Mouse (Mus musculus) embryonic facial prominence, embryonic 12.5 days (tissue): ENCODE measurements around the gene Fndc9. TPM values are rescaled to one million over a fixed set of nuclear protein-coding genes. Genes with fewer than 3 reads are reported as not detected.

ENCODE experiments used
- ATAC-seq: fragments of 200-750 bp; cut with Nextera tagmentation; 2 replicates; pipeline ENCODE4 v1.8.0; 2017; ENCODE audit not compliant: insufficient number of reproducible peaks, insufficient read depth, low FRiP score, low TSS enrichment
- H3K27ac ChIP-seq: fragments of 300-500 bp; sonication (generic); 2 replicates; pipeline ENCODE4 v1.5.1; 2016; ENCODE audit warnings: mild to moderate bottlenecking
- H3K27me3 ChIP-seq: fragments of 300-500 bp; sonication (generic); 2 replicates; pipeline ENCODE4 v1.6.1; 2016; ENCODE audit warnings: mild to moderate bottlenecking, moderate library complexity
- H3K36me3 ChIP-seq: fragments of 300-500 bp; sonication (generic); 2 replicates; pipeline ENCODE4 v1.6.1; 2016; ENCODE audit warnings: mild to moderate bottlenecking
- H3K4me1 ChIP-seq: fragments of 300-500 bp; sonication (generic); 2 replicates; pipeline ENCODE4 v1.6.1; 2016
- H3K4me2 ChIP-seq: fragments of 300-500 bp; sonication (generic); replicated peaks from 2 replicates; pipeline ENCODE4 v1.6.1; 2016; ENCODE audit warnings: mild to moderate bottlenecking, moderate library complexity
- H3K4me3 ChIP-seq: fragments of 300-500 bp; sonication (generic); 2 replicates; pipeline ENCODE4 v1.5.1; 2016; ENCODE audit warnings: mild to moderate bottlenecking
- H3K9ac ChIP-seq: fragments of 300-500 bp; sonication (generic); 2 replicates; pipeline ENCODE4 v1.6.1; 2016; ENCODE audit warnings: mild to moderate bottlenecking, moderate library complexity
- H3K9me3 ChIP-seq: fragments of 300-500 bp; sonication (generic); 2 replicates; pipeline ENCODE4 v1.6.1; 2016; ENCODE audit warnings: mild to moderate bottlenecking, moderate library complexity
- WGBS: fragments of 180-500 bp; shearing (Covaris S2); methylation state at CpG from one replicate; pipeline ENCODE4 v1.1.7; 2016; 5-methylcytosine and 5-hydroxymethylcytosine counted together
- polyA plus RNA-seq: library from polyadenylated mRNA; unstranded; fragments of >200 nt; fragmentation: Nextera tagmentation; extraction: Ambion mirVana; gene quantifications from 2 replicates; pipeline ENCODE4 v1.2.1, GENCODE M21; 2016

Gene Fndc9
- polyA plus RNA-seq, 1 experiment from 2014 or later: 0.12 TPM

DNA sequence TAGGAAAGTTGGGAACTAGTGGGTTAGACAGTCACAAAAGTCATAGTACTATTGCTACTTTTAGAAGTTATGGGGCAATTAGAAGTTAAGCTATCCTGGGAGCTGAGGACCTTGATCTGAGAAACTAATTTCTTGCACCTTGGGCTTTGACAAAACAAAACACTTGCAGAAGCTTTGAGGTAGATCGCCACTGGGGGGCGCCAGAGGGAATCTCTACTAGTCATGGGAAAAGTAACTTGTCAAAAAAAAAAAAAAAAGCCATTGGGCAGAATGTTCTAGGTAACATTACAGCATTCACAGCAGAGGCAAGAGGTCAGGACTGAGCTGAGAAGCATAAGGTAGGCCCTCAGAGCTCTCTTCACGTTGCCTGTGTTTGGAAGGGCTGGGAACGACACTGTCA is 1.6 kb downstream of the Fndc9 start:
- WGBS: 42% methylated on average over 4 of the region's 4 CpGs
- no peak overlapping the region for H3K9ac ChIP-seq
- no peak overlapping the region for H3K4me3 ChIP-seq
- no peaks in the 10 kb centered on the region for H3K9me3 ChIP-seq
- no peak overlapping the region for H3K27ac ChIP-seq
- H3K4me1 ChIP-seq: no peaks in the 10 kb centered on the region
- no peak overlapping the region for H3K4me2 ChIP-seq
- H3K27me3 ChIP-seq: no peaks in the 10 kb centered on the region
- H3K36me3 ChIP-seq: no peaks in the 10 kb centered on the region; the same call in 1 of the 2 replicates
- ATAC-seq: no peak

DNA sequence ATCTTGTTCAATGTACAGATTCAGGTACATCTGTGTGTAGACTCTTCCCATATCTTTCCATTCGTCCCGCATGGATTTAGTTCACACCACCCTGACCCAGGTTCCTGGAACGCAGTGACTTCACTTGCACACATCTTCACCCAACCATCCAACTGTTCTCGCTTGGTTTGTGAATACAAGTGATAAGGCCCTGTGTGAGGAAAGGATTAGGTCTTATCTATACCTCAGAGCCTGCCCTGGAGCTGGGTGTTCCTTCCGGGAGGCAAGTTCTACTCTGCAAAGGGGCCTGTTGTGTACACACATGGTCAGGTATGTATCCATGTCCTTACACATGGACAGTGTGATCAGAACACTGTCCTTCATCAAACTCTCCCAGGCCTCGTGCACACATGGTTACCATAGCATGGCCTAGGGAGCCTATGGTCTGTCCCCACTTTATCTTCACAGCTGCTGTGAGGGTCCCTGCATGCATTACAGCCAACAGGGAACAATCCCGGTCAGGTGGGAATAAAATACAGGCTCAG is 5.9 kb downstream of the Fndc9 start:
- Histone ChIP-seq H3K27ac (no peak overlapping the region), H3K36me3 (no peaks in the 10 kb centered on the region; the same call in 1 of the 2 replicates), H3K9me3 (no peaks in the 10 kb centered on the region), H3K27me3 (no peaks in the 10 kb centered on the region), H3K4me3 (no peak overlapping the region), H3K4me2 (no peak overlapping the region), H3K9ac (no peak overlapping the region), H3K4me1 (no peaks in the 10 kb centered on the region)
- WGBS: 90% methylated on average over 7 of the region's 7 CpGs
- no peak for ATAC-seq

GRCm38 (mm10) chr11:46241985-46242384 is 6.7 kb downstream of the Fndc9 start:
- Histone ChIP-seq H3K27ac (no peak overlapping the region), H3K9me3 (no peaks in the 10 kb centered on the region), H3K4me3 (no peak overlapping the region), H3K36me3 (peaks cover 2% of the 10 kb centered on the region; the same call in 1 of the 2 replicates), H3K9ac (no peak overlapping the region), H3K27me3 (no peaks in the 10 kb centered on the region), H3K4me1 (no peaks in the 10 kb centered on the region), H3K4me2 (no peak overlapping the region)
- no peak for ATAC-seq
- 88% methylated on average over 8 of the region's 8 CpGs for WGBS

DNA sequence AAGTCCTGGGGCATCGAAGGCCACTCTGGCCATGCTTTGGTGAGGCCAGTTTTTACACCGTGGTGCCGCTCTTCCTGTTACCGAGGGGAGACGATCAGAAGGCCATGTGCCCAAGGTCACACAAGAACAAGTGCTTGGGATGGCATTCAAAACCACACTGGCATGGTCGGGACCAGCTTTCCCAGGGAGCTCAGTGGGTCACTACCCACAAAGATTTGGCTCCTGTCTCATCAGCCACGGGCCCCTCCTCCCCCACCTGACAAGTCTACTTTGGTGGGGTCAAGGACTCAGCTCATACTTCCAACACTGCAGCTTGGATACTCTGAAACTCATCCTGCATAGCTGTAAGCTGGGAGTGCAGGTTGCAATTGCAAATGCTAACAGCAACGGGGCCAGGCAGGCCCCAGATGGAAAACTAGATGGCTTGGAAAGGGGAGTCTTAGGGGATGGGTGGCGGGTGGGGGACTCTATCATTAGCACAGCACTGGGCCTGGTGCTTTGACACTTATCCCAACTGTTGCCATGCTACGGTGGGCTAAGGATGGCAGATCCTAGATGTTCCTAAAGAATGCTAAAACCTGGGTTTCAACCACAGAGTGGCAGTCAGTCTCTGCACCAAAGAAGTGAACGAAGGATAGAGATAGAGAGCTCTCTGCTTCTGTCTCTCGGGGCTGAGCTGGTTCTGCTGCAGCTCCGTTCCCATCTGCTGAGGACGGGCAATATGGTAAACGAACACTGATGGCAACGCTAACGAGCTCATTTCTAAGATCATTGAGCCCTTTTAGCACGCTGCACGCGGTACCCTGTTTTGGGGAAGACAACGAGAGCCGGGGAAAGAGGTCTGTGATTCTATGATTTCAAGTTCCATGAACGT is 9.6 kb downstream of the Fndc9 start:
- no peaks in the 10 kb centered on the region for H3K4me1 ChIP-seq
- no peak overlapping the region for H3K4me3 ChIP-seq
- no peak overlapping the region for H3K4me2 ChIP-seq
- no peaks in the 10 kb centered on the region for H3K9me3 ChIP-seq
- ATAC-seq: no peak
- H3K27ac ChIP-seq: no peak overlapping the region
- 88% methylated on average over 23 of the region's 23 CpGs for WGBS
- no peaks in the 10 kb centered on the region for H3K27me3 ChIP-seq
- no peak overlapping the region for H3K9ac ChIP-seq
- H3K36me3 ChIP-seq: peaks cover 7% of the 10 kb centered on the region; the same call in 1 of the 2 replicates

DNA sequence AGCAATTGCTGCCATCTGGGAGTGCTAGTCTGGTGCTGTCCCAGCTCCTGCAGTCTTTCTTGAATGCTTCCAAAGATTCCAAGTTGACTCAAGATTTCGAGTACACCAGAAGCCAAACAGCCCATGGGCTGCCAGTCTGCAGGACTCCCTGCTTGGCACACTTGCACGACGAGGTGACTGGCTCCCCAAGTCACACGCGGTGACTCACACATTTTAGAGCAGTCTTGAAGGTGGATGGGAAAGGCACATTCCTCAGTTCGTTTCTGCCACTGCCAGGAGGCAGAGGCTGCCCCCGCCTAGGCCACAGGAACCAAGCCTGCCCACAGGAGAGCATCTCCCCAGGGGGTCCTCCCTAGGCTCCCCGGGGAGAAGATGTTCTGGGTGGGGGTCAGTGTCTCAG is 10.6 kb downstream of the Fndc9 start:
- WGBS: 72% methylated on average over 8 of the region's 8 CpGs
- Histone ChIP-seq H3K9me3 (no peaks in the 10 kb centered on the region), H3K9ac (no peak overlapping the region), H3K36me3 (peaks cover 7% of the 10 kb centered on the region; the same call in 1 of the 2 replicates), H3K4me1 (no peaks in the 10 kb centered on the region), H3K4me3 (no peak overlapping the region), H3K4me2 (no peak overlapping the region), H3K27ac (no peak overlapping the region), H3K27me3 (no peaks in the 10 kb centered on the region)
- ATAC-seq: no peak

DNA sequence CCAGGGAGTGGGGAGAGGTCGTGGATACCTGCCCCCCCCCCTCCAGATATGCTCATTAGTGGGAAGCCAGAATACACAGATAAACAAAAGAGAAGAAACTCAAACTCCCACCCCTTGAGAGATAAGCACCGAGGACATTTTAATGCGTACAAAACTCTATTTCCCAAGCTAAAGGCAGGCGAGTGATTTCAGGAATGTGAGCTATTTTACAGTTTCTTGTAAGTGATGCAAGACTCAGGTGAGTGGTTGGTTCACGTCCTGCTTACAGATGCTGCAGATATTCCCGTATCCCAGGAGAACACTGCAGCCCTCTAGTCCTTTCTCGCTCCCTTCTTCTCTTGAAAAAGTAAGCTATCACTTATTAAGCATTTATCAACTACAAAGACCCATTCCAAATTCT is 11.1 kb downstream of the Fndc9 start:
- Histone ChIP-seq H3K27ac (no peak overlapping the region), H3K4me1 (no peaks in the 10 kb centered on the region), H3K9me3 (no peaks in the 10 kb centered on the region), H3K9ac (no peak overlapping the region), H3K4me3 (no peak overlapping the region), H3K27me3 (no peaks in the 10 kb centered on the region), H3K4me2 (no peak overlapping the region), H3K36me3 (peaks cover 7% of the 10 kb centered on the region; the same call in 1 of the 2 replicates)
- WGBS: 73% methylated on average over 7 of the region's 7 CpGs
- ATAC-seq: no peak

- H3K27me3 ChIP-seq: no peaks in the 10 kb centered on the region
- no peak overlapping the region for H3K9ac ChIP-seq
- 89% methylated on average over 3 of the region's 3 CpGs for WGBS
- H3K4me3 ChIP-seq: no peak overlapping the region
- H3K9me3 ChIP-seq: no peaks in the 10 kb centered on the region
- ATAC-seq: no peak
- no peak overlapping the region for H3K27ac ChIP-seq
- no peak overlapping the region for H3K4me2 ChIP-seq
- no peaks in the 10 kb centered on the region for H3K4me1 ChIP-seq
- peaks cover 7% of the 10 kb centered on the region; the same call in 1 of the 2 replicates for H3K36me3 ChIP-seq
These were observed 13.0 kb downstream of the Fndc9 start for GRCm38 (mm10) chr11:46248352-46248751.

- Histone ChIP-seq H3K4me2 (no peak overlapping the region), H3K27me3 (no peaks in the 10 kb centered on the region), H3K4me1 (no peaks in the 10 kb centered on the region), H3K36me3 (peaks cover 6% of the 10 kb centered on the region; the same call in 1 of the 2 replicates), H3K27ac (no peak overlapping the region), H3K9ac (no peak overlapping the region), H3K9me3 (no peaks in the 10 kb centered on the region), H3K4me3 (no peak overlapping the region)
- WGBS: 29% methylated on average over 7 of the region's 7 CpGs
- no peak for ATAC-seq
These were observed 16.7 kb downstream of the Fndc9 start for GRCm38 (mm10) chr11:46251994-46252393.

- ATAC-seq: no peak
- H3K4me1 ChIP-seq: no peaks in the 10 kb centered on the region
- no peaks in the 10 kb centered on the region for H3K27me3 ChIP-seq
- no peak overlapping the region for H3K4me3 ChIP-seq
- no peak overlapping the region for H3K9ac ChIP-seq
- no peaks in the 10 kb centered on the region for H3K36me3 ChIP-seq
- WGBS: 80% methylated on average over 2 of the region's 2 CpGs
- no peaks in the 10 kb centered on the region for H3K9me3 ChIP-seq
- no peak overlapping the region for H3K27ac ChIP-seq
- H3K4me2 ChIP-seq: no peak overlapping the region
These were observed 20.0 kb downstream of the Fndc9 start for GRCm38 (mm10) chr11:46255291-46255690.

GRCm38 (mm10) chr11:46258207-46258606 is 22.9 kb downstream of the Fndc9 start:
- no peaks in the 10 kb centered on the region for H3K9me3 ChIP-seq
- no peak overlapping the region for H3K9ac ChIP-seq
- no peaks in the 10 kb centered on the region for H3K27me3 ChIP-seq
- 68% methylated on average over 4 of the region's 4 CpGs for WGBS
- H3K4me3 ChIP-seq: no peak overlapping the region
- H3K27ac ChIP-seq: no peak overlapping the region
- H3K4me1 ChIP-seq: no peaks in the 10 kb centered on the region
- H3K4me2 ChIP-seq: no peak overlapping the region
- no peaks in the 10 kb centered on the region for H3K36me3 ChIP-seq
- no peak for ATAC-seq

DNA sequence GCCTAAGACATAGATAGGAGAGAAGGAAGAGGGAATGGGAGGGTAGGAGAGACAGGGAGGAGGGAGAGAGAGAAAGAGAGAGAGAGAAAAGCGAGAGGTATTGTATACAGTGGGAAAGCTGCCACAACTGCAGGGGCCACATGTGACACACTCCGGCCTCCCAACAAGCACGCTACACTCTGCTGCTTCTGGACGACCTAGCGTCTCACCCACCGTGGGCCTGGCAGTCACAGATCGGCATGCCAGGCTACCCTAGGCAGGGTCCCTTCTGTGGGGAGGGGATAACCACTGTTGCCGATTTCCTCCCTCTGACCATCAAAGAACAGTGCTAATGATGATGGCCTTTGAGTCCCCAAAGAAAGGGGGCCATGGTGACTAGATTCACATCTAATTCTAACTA is 23.4 kb downstream of the Fndc9 start:
- H3K27ac ChIP-seq: no peak overlapping the region
- no peaks in the 10 kb centered on the region for H3K36me3 ChIP-seq
- H3K27me3 ChIP-seq: no peaks in the 10 kb centered on the region
- H3K4me1 ChIP-seq: no peaks in the 10 kb centered on the region
- no peak for ATAC-seq
- H3K4me3 ChIP-seq: no peak overlapping the region
- H3K4me2 ChIP-seq: no peak overlapping the region
- H3K9ac ChIP-seq: no peak overlapping the region
- WGBS: 94% methylated on average over 8 of the region's 8 CpGs
- no peaks in the 10 kb centered on the region for H3K9me3 ChIP-seq

- H3K36me3 ChIP-seq: no peaks in the 10 kb centered on the region
- no peaks in the 10 kb centered on the region for H3K27me3 ChIP-seq
- no peak for ATAC-seq
- no peak overlapping the region for H3K27ac ChIP-seq
- no peaks in the 10 kb centered on the region for H3K4me1 ChIP-seq
- H3K9ac ChIP-seq: no peak overlapping the region
- H3K9me3 ChIP-seq: no peaks in the 10 kb centered on the region
- no peak overlapping the region for H3K4me2 ChIP-seq
- H3K4me3 ChIP-seq: no peak overlapping the region
- WGBS: 73% methylated on average over 3 of the region's 3 CpGs
These were observed 27.5 kb downstream of the Fndc9 start for GRCm38 (mm10) chr11:46262854-46263253.
